In the genomic region with DNA sequence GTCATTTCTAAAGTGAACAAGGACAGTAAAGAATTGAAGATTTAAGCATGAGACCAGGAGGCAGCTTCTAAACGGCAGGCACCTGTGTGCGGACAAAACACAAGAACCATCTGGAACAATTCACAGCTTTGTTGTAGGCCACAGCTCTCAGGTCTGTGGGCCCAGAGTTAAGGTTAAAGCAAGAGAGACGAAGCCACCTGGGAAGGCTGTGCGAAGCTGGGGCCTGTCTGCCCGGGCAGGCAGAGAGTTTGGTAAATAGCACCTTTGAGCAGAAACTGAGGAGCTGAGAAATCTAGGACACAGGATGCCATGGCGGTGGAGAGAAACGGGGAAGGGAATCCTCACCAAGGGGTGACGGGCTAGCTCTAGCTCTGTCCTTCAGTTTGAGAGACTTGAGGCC, we compare ENCODE assay signal across 10 mouse cellular contexts. TPM values are rescaled to one million over a fixed set of nuclear protein-coding genes. Genes with fewer than 3 reads are reported as not detected.
A peak's percentile ranks its signal among the peaks of the same experiment; 100 is the strongest.
DNase-seq lines count a peak whose midpoint lies in the region; ATAC-seq and TF ChIP-seq lines count a peak whose summit lies in the region.
"Had no signal": no experiment of that assay in that cellular context is flagged by ENCODE, and none has a peak within 500 bp of the region (broad histone marks: within the 10 kb centered on the region; RNA-seq: fewer than 3 reads in every experiment).

No protein-coding gene starts in this region.

- no peaks in the 10 kb centered on the region for H3K9me3 ChIP-seq in lung, postnatal 0 days (ENCODE audit: low read length)
- H3K9me3 ChIP-seq in hindbrain, embryonic 11.5 days (ENCODE audit: control insufficient read depth, low read length): no peaks in the 10 kb centered on the region
- H3K9me3 ChIP-seq in liver, embryonic 14.5 days (ENCODE audit: control insufficient read depth, low read length): no peaks in the 10 kb centered on the region
- H3K9me3 ChIP-seq in stomach, postnatal 0 days (ENCODE audit: control insufficient read depth, low read length): no peaks in the 10 kb centered on the region

- peak overlapping the region; percentile 99 for H3K9ac ChIP-seq in lung, postnatal 0 days (replicated peaks; ENCODE audit: low read depth)
- peak overlapping the region; percentile 91 for H3K9ac ChIP-seq in hindbrain, embryonic 11.5 days (ENCODE audit: low read depth, low read length)
- peak overlapping the region; percentile 99 for H3K9ac ChIP-seq in liver, embryonic 14.5 days (replicated peaks)
- H3K9ac ChIP-seq in stomach, postnatal 0 days (ENCODE audit: low read length): peak overlapping the region; percentile 90

- DNase-seq in lung, postnatal 0 days (ENCODE audit: low spot score): no peak
- no peak for DNase-seq in lung, postnatal 10 days
- no peak for DNase-seq in hindbrain, embryonic 11.5 days (ENCODE audit: low spot score)
- DNase-seq in liver, embryonic 14.5 days (ENCODE audit: low read depth in 3 of 3, low spot score in 3 of 3): no peak
- DNase-seq in stomach, postnatal 0 days (ENCODE audit: low spot score): peak; percentile 30
- no peak for DNase-seq in adrenal gland, postnatal 36 days
- DNase-seq in layer of hippocampus, adult 11-12 months (ENCODE audit: low spot score): no peak
- no peak for DNase-seq in layer of hippocampus, adult 9-10 months (ENCODE audit: low spot score)
- DNase-seq: cerebellum, postnatal 14 days had no signal

- TF ChIP-seq CTCF in lung, postnatal 0 days (IDR thresholded peaks at IDR 0.05): no peak
- no peak for TF ChIP-seq CTCF in liver, embryonic 14.5 days (IDR thresholded peaks at IDR 0.05; ENCODE audit: low read depth)
- TF ChIP-seq CTCF in stomach, postnatal 0 days (IDR thresholded peaks at IDR 0.05; ENCODE audit: low read depth): no peak

- H3K27ac ChIP-seq in lung, postnatal 0 days (ENCODE audit: low read length): peak overlapping the region; percentile 97
- peak overlapping the region; percentile 65 for H3K27ac ChIP-seq in hindbrain, embryonic 11.5 days (ENCODE audit: low read depth, low read length)
- H3K27ac ChIP-seq in liver, embryonic 14.5 days: peak overlapping the region; percentile 99
- peak overlapping the region; percentile 30 for H3K27ac ChIP-seq in stomach, postnatal 0 days (replicated peaks)

- 66% methylated on average over 8 of the region's 8 CpGs for WGBS in lung, postnatal 0 days
- 92% methylated on average over 8 of the region's 8 CpGs for WGBS in hindbrain, embryonic 11.5 days
- WGBS in liver, embryonic 14.5 days (ENCODE audit: insufficient replicate concordance): 92% methylated on average over 8 of the region's 8 CpGs
- WGBS in stomach, postnatal 0 days: 57% methylated on average over 8 of the region's 8 CpGs

- H3K36me3 ChIP-seq in lung, postnatal 0 days (ENCODE audit: insufficient read depth, low read length): peaks cover 30% of the 10 kb centered on the region
- 0 out of 2 replicates have a peak, but pooled peaks cover 5% of the 10 kb centered on the region for H3K36me3 ChIP-seq in hindbrain, embryonic 11.5 days (ENCODE audit: control insufficient read depth, insufficient read depth, low read length)
- peaks cover 37% of the 10 kb centered on the region for H3K36me3 ChIP-seq in liver, embryonic 14.5 days (replicated peaks; ENCODE audit: control insufficient read depth, insufficient read depth, low read depth)
- H3K36me3 ChIP-seq in stomach, postnatal 0 days (ENCODE audit: control insufficient read depth, insufficient read depth, low read length): peaks cover 11% of the 10 kb centered on the region

- H3K4me2 ChIP-seq in lung, postnatal 0 days (replicated peaks; ENCODE audit: low read depth, low read length): peak overlapping the region; percentile 85
- peak overlapping the region; percentile 61 for H3K4me2 ChIP-seq in hindbrain, embryonic 11.5 days (replicated peaks; ENCODE audit: low read depth, low read length)
- H3K4me2 ChIP-seq in liver, embryonic 14.5 days (ENCODE audit: low read depth): peak overlapping the region; percentile 93
- peak overlapping the region; percentile 84 for H3K4me2 ChIP-seq in stomach, postnatal 0 days (replicated peaks; ENCODE audit: low read depth)

- TF ChIP-seq EP300 in lung, postnatal 0 days (IDR thresholded peaks at IDR 0.05): no peak
- no peak for TF ChIP-seq EP300 in liver, embryonic 14.5 days (IDR thresholded peaks at IDR 0.05; ENCODE audit: low read depth)
- no peak for TF ChIP-seq EP300 in stomach, postnatal 0 days (optimal IDR thresholded peaks at IDR 0.05)

- H3K4me3 ChIP-seq in lung, postnatal 0 days (ENCODE audit: low read depth, low read length): peak overlapping the region; percentile 99
- H3K4me3 ChIP-seq in hindbrain, embryonic 11.5 days (ENCODE audit: low read depth, low read length): peak overlapping the region; percentile 88
- peak overlapping the region; percentile 92 to 97 for H3K4me3 ChIP-seq in liver, embryonic 14.5 days (ENCODE audit: insufficient read depth in 1 of 2, low read depth in 2 of 2, low read length in 2 of 2)
- peak overlapping the region; percentile 82 for H3K4me3 ChIP-seq in stomach, postnatal 0 days (ENCODE audit: low read depth, low read length)

- H3K27me3 ChIP-seq in lung, postnatal 0 days (replicated peaks; ENCODE audit: insufficient read depth, low read length): no peaks in the 10 kb centered on the region
- H3K27me3 ChIP-seq in hindbrain, embryonic 11.5 days (ENCODE audit: control insufficient read depth, insufficient read depth, low read length): no peaks in the 10 kb centered on the region
- no peaks in the 10 kb centered on the region for H3K27me3 ChIP-seq in liver, embryonic 14.5 days (ENCODE audit: control insufficient read depth, insufficient read depth, low read length)
- no peaks in the 10 kb centered on the region for H3K27me3 ChIP-seq in stomach, postnatal 0 days (ENCODE audit: control insufficient read depth, insufficient read depth, low read length)

- no peak for ATAC-seq in lung, postnatal 0 days
- ATAC-seq in hindbrain, embryonic 11.5 days (ENCODE audit: low FRiP score): no peak
- ATAC-seq in liver, embryonic 14.5 days (ENCODE audit: insufficient read depth): no peak
- ATAC-seq in stomach, postnatal 0 days (ENCODE audit: low FRiP score, low TSS enrichment): no peak

- H3K4me1 ChIP-seq in lung, postnatal 0 days (ENCODE audit: insufficient read depth, low read depth, low read length): peaks cover 37% of the 10 kb centered on the region
- H3K4me1 ChIP-seq in hindbrain, embryonic 11.5 days (replicated peaks; ENCODE audit: control insufficient read depth, insufficient read depth, low read length): peaks cover 11% of the 10 kb centered on the region
- H3K4me1 ChIP-seq in liver, embryonic 14.5 days (replicated peaks; ENCODE audit: control insufficient read depth in 2 of 2, insufficient read depth in 2 of 2, low read length in 1 of 2): peaks cover 71 to 79% of the 10 kb centered on the region in 2 experiments
- peaks cover 8% of the 10 kb centered on the region; the same call in 1 of the 2 replicates for H3K4me1 ChIP-seq in stomach, postnatal 0 days (replicated peaks; ENCODE audit: control insufficient read depth, insufficient read depth)

RNA-seq across cellular contexts. Expression of a gene that starts 3.4 kb away (rescaled TPM):
- 177 and 184 TPM in 2 replicates for polyA plus RNA-seq in lung, postnatal 0 days (2015; fragmentation: Nextera tagmentation; extraction: Ambion mirVana)
- polyA plus RNA-seq in hindbrain, embryonic 11.5 days (2014; fragmentation: Nextera tagmentation; extraction: Ambion mirVana): 107 and 108 TPM in 2 replicates
- polyA plus RNA-seq in liver, embryonic 14.5 days (2012; rRNA removed): 40.1 and 45.3 TPM in 2 replicates
- polyA plus RNA-seq in liver, embryonic 14.5 days (2014; fragmentation: Nextera tagmentation; extraction: Ambion mirVana): 78.2 and 85.2 TPM in 2 replicates
- polyA plus RNA-seq in stomach, postnatal 0 days (2015; fragmentation: Nextera tagmentation; extraction: Ambion mirVana): 85.9 and 96.8 TPM in 2 replicates
- total RNA-seq in adrenal gland, postnatal 36 days (2021): 10 to 100 TPM; 38.7 to 39.1 TPM

RNA-seq across cellular contexts. Expression of a gene that starts 35.5 kb away (rescaled TPM):
- 0.29 TPM in 1 of 2 replicates, not detected in the other for polyA plus RNA-seq in lung, postnatal 0 days (2015; fragmentation: Nextera tagmentation; extraction: Ambion mirVana)
- polyA plus RNA-seq in hindbrain, embryonic 11.5 days (2014; fragmentation: Nextera tagmentation; extraction: Ambion mirVana): not detected in 2 replicates
- polyA plus RNA-seq in liver, embryonic 14.5 days (2012; rRNA removed): 0.08 and 0.09 TPM in 2 replicates
- polyA plus RNA-seq in liver, embryonic 14.5 days (2014; fragmentation: Nextera tagmentation; extraction: Ambion mirVana): not detected in 2 replicates
- polyA plus RNA-seq in stomach, postnatal 0 days (2015; fragmentation: Nextera tagmentation; extraction: Ambion mirVana): 38.5 and 45.1 TPM in 2 replicates
- not detected for total RNA-seq in adrenal gland, postnatal 36 days (2021)
- total RNA-seq: heart, adult 18-20 months had no signal

RNA-seq across cellular contexts. Expression of a gene that starts 38.5 kb away (rescaled TPM):
- polyA plus RNA-seq in lung, postnatal 0 days (2015; fragmentation: Nextera tagmentation; extraction: Ambion mirVana): 9.7 and 10.0 TPM in 2 replicates
- 7.0 and 10.1 TPM in 2 replicates for polyA plus RNA-seq in hindbrain, embryonic 11.5 days (2014; fragmentation: Nextera tagmentation; extraction: Ambion mirVana)
- 1.1 TPM in 2 replicates for polyA plus RNA-seq in liver, embryonic 14.5 days (2012; rRNA removed)
- polyA plus RNA-seq in liver, embryonic 14.5 days (2014; fragmentation: Nextera tagmentation; extraction: Ambion mirVana): 1.1 and 1.6 TPM in 2 replicates
- 7.9 and 9.0 TPM in 2 replicates for polyA plus RNA-seq in stomach, postnatal 0 days (2015; fragmentation: Nextera tagmentation; extraction: Ambion mirVana)
- total RNA-seq in adrenal gland, postnatal 36 days (2021): 1 to 10 TPM; 9.3 to 9.8 TPM

Comparison
In these comparisons a context has a peak if more than half of its experiments do, and no peak if none do; other contexts are left out.
1. H3K27ac ChIP-seq: peak in every context shown above with its lines; median percentile 99 in liver, embryonic 14.5 days; 97 in lung, postnatal 0 days; 65 in hindbrain, embryonic 11.5 days; 30 in stomach, postnatal 0 days.
2. RNA of a gene that starts 35.5 kb away (polyA plus RNA-seq): 38.5 to 45.1 TPM in stomach, postnatal 0 days; 0.29 TPM in lung, postnatal 0 days, 0.08 to 0.09 TPM in liver, embryonic 14.5 days and not detected in hindbrain, embryonic 11.5 days; every median in the first group is over 10 times any median in the second.
3. Peak in every context shown above with its lines, with median percentiles within 50 percentile points of each other: H3K4me2 ChIP-seq, H3K4me3 ChIP-seq and H3K9ac ChIP-seq.